Mouse (Mus musculus): ENCODE results near the gene Gmppa. TPM values are rescaled to one million over a fixed set of nuclear protein-coding genes. Genes with fewer than 3 reads are reported as not detected.

The Gmppa gene
- total RNA-seq, 2 experiments from 2014 or later = 35.0 to 92.5 TPM

- no peak for ATAC-seq (replicated peaks; ENCODE audit: low FRiP score, low TSS enrichment, poor library complexity, severe bottlenecking)
These were observed 42.8 kb downstream of the Gmppa start for GRCm38 (mm10) chr1:75478497-75478896.

- peak; percentile 82 for ATAC-seq (replicated peaks; ENCODE audit: low FRiP score, low TSS enrichment, poor library complexity, severe bottlenecking)
These were observed 43.3 kb downstream of the Gmppa start, which contains the start of the genes Chpf and Tmem198 for GRCm38 (mm10) chr1:75478916-75479634. Chpf (minus strand) TSS chr1:75479307. Tmem198 (plus strand) TSS chr1:75479532.

DNA sequence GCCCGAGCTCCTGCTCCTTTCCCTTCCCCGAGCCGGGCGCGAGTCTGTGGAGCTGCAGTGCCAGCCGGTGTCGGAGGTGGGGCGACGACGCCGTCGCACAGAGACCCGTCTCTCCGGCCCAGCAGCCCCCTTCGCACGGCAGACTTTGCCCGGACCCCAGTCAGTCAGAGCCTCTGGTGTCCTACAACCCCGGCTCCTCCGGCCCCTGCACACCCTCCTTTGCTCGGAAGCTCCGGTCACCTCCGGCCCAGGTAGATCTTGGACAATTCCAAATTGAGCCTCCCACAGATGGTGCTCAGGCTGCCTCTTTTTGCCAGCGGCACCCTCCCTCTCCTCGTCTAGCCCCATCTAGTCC lies 43.9 kb downstream of the Gmppa start:
- no peak for ATAC-seq (replicated peaks; ENCODE audit: low FRiP score, low TSS enrichment, poor library complexity, severe bottlenecking)

DNA sequence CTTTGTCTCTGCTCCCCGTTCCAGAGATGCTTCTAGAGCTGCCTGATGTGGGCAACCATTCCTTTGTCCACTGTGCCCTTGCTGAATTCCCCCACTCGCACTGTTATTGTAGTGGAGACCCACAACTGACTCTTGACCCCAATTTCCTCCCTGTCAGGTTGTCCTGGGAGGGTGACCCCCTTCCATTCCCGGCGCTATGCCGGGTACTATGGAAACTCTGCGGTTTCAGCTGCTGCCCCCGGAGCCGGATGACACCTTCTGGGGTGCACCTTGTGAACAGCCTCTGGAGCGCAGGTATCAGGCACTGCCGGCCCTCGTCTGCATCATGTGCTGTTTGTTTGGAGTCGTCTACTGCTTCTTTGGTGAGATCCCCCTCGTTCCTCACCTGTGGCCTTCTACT lies 44.3 kb downstream of the Gmppa start:
- ATAC-seq (replicated peaks; ENCODE audit: low FRiP score, low TSS enrichment, poor library complexity, severe bottlenecking) = no peak

DNA sequence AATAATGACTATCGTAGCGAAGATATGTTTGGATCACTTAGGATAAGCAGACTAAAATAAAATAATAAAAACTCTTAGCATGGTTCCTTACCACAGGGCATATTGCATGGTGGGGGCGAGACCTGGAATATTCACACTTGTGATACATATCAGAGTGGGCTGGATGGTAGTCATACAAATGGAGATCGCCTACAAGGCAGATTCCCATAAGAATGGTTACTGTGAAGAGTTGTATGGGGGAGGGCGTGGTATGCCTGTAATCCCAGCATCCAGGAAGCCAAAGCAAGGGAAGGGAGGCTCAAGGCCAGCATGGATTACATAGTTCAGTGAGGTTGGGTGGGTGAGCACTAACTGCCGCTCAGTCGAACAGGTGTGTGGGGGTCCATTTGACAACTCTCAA lies 45.0 kb downstream of the Gmppa start:
- ATAC-seq (replicated peaks; ENCODE audit: low FRiP score, low TSS enrichment, poor library complexity, severe bottlenecking) = no peak

- no peak for ATAC-seq (replicated peaks; ENCODE audit: low FRiP score, low TSS enrichment, poor library complexity, severe bottlenecking)
These were observed 50.8 kb downstream of the Gmppa start for GRCm38 (mm10) chr1:75486561-75486960.

DNA sequence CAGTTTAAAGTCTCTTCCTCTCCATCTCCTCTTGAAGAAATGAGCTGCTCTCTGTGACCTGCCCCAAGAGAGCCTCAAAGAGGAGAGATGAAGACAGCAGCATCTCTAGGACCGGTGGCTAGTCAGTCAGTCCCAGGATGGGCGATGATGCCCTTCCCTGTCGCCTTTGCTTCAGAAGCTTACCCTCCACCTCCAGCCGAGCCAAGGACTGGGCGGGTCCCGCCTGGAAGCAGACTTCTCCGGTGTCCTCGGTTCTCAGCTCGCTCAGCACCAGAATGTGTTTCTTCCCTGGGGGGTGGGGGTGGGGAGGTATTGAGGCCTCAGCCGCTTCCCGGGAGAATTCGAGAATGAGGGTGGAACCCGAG lies 51.3 kb downstream of the Gmppa start:
- ATAC-seq (replicated peaks; ENCODE audit: low FRiP score, low TSS enrichment, poor library complexity, severe bottlenecking) = no peak

DNA sequence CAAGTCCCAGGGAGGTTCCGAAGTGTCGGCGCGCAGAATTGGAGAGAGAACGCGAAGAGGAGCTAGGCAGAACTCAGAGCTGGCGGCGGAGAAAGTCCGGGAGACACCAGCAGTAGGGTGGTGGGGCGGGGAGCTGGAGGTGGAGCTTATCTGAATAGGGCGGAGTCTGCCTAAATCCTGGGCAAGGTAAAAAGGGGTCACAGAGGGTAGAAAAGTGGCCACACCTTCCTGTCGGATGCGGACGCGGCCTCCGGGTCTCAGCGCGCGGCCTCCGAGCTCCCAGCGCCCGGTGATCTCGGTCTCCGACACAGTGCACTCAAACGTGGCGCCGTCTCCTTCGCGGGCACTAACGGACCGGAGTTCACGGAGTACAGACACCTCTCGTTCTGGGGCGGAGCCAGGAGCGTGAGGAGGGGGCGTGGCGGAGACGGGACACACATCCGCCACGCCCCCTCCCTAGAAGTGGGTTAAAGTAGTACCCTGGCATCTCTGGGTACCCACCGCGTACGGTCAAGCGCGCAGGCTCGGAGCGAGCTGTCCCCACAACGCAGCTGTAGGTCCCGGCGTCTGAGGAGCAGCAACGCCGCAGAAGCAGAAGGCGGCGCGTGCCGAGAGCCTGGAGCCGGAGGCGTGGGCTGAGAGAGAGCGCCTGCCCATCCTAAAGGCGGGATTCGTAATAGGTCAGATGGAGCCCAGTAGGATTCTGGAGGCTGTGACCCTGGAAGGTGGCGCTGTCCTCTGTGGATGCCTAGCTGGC lies 51.9 kb downstream of the Gmppa start:
- peak; percentile 57 for ATAC-seq (replicated peaks; ENCODE audit: low FRiP score, low TSS enrichment, poor library complexity, severe bottlenecking)

GRCm38 (mm10) chr1:75490785-75491551 lies 55.2 kb downstream of the Gmppa start:
- no peak for ATAC-seq (replicated peaks; ENCODE audit: low FRiP score, low TSS enrichment, poor library complexity, severe bottlenecking)

DNA sequence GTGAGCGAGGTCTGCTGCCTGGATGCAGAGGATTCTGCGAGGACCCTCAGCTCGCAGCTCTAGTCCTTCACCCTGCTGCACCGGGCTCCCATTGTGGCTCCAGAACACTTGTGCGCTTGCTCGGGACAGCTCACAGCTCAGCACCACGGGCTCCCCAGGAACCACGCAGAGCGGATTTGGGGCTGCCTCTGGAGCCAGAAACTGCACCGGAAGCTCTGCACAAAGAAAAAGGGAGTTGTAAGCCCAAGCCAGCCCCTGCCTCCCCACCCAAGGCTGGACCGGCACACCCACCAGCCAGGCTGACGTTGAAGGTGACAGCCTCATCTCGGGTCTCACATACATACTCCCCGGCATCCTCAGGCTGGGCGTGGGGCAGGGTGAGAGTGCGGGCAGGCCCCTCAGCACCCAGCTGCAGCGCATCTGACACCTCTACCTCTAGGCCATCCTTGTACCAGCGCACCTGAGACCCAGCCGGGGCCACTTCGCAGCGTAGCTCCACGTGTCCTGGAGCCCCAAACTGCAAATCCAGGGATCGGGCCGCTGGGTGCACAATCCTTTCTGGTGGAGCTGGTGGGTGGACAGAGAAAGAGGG lies 56.9 kb downstream of the Gmppa start:
- no peak for ATAC-seq (replicated peaks; ENCODE audit: low FRiP score, low TSS enrichment, poor library complexity, severe bottlenecking)

Other genes with a start within 250 kb of the Gmppa start
- 13.2 and 14.7 TPM in 2 replicates for gene Ankzf1, start 243.8 kb upstream of the Gmppa start, total RNA-seq (2014; fragmentation: Nextera tagmentation)
- 16.9 and 24.1 TPM in 2 replicates for gene Ankzf1, start 243.8 kb upstream of the Gmppa start, total RNA-seq (2017)
- 25.4 and 25.5 TPM in 2 replicates for gene Atg9a, start 243.7 kb upstream of the Gmppa start, total RNA-seq (2014; fragmentation: Nextera tagmentation)
- gene Atg9a, start 243.7 kb upstream of the Gmppa start, total RNA-seq (2017) = 4.8 and 8.0 TPM in 2 replicates
- 20.0 and 24.2 TPM in 2 replicates for gene Glb1l, start 225.1 kb upstream of the Gmppa start, total RNA-seq (2014; fragmentation: Nextera tagmentation)
- 5.4 and 18.3 TPM in 2 replicates for gene Glb1l, start 225.1 kb upstream of the Gmppa start, total RNA-seq (2017)
- 117 and 193 TPM in 2 replicates for gene Stk16, start 225.1 kb upstream of the Gmppa start, total RNA-seq (2014; fragmentation: Nextera tagmentation)
- 88.3 and 103 TPM in 2 replicates for gene Stk16, start 225.1 kb upstream of the Gmppa start, total RNA-seq (2017)
- gene Tuba4a, start 216.1 kb upstream of the Gmppa start, total RNA-seq (2014; fragmentation: Nextera tagmentation) = 232 and 276 TPM in 2 replicates
- gene Tuba4a, start 216.1 kb upstream of the Gmppa start, total RNA-seq (2017) = 137 and 146 TPM in 2 replicates
- gene A630095N17Rik, start 203.8 kb upstream of the Gmppa start, total RNA-seq (2014; fragmentation: Nextera tagmentation) = not detected in 2 replicates
- not detected in 2 replicates for gene A630095N17Rik, start 203.8 kb upstream of the Gmppa start, total RNA-seq (2017)
- 15.2 and 18.3 TPM in 2 replicates for gene Dnajb2, start 199.5 kb upstream of the Gmppa start, total RNA-seq (2014; fragmentation: Nextera tagmentation)
- 14.2 and 21.7 TPM in 2 replicates for gene Dnajb2, start 199.5 kb upstream of the Gmppa start, total RNA-seq (2017)
- gene Ptprn, start 171.4 kb upstream of the Gmppa start, total RNA-seq (2014; fragmentation: Nextera tagmentation) = 0.31 TPM in 1 of 2 replicates, not detected in the other
- gene Ptprn, start 171.4 kb upstream of the Gmppa start, total RNA-seq (2017) = 0.08 TPM in 1 of 2 replicates, not detected in the other
- not detected in 2 replicates for gene Resp18, start 157.5 kb upstream of the Gmppa start, total RNA-seq (2014; fragmentation: Nextera tagmentation)
- gene Resp18, start 157.5 kb upstream of the Gmppa start, total RNA-seq (2017) = not detected in 2 replicates
- gene Dnpep, start 117.9 kb upstream of the Gmppa start, total RNA-seq (2014; fragmentation: Nextera tagmentation) = 47.3 and 48.2 TPM in 2 replicates
- gene Dnpep, start 117.9 kb upstream of the Gmppa start, total RNA-seq (2017) = 45.3 and 50.8 TPM in 2 replicates
- not detected in 2 replicates for gene Des, start 75.6 kb upstream of the Gmppa start, total RNA-seq (2014; fragmentation: Nextera tagmentation)
- gene Des, start 75.6 kb upstream of the Gmppa start, total RNA-seq (2017) = not detected in 2 replicates
- gene Speg, start 60.6 kb upstream of the Gmppa start, total RNA-seq (2014; fragmentation: Nextera tagmentation) = not detected in 2 replicates
- gene Speg, start 60.6 kb upstream of the Gmppa start, total RNA-seq (2017) = 0.19 TPM in 1 of 2 replicates, not detected in the other
- not detected in 2 replicates for gene Asic4, start 14.5 kb downstream of the Gmppa start, total RNA-seq (2014; fragmentation: Nextera tagmentation)
- gene Asic4, start 14.5 kb downstream of the Gmppa start, total RNA-seq (2017) = not detected in 2 replicates
- 3.1 and 4.0 TPM in 2 replicates for gene Chpf, start 43.4 kb downstream of the Gmppa start, total RNA-seq (2014; fragmentation: Nextera tagmentation)
- 0.15 and 1.2 TPM in 2 replicates for gene Chpf, start 43.4 kb downstream of the Gmppa start, total RNA-seq (2017)
- 0.49 TPM in 1 of 2 replicates, not detected in the other for gene Tmem198, start 43.6 kb downstream of the Gmppa start, total RNA-seq (2014; fragmentation: Nextera tagmentation)
- not detected in 2 replicates for gene Tmem198, start 43.6 kb downstream of the Gmppa start, total RNA-seq (2017)
- 0.40 and 0.68 TPM in 2 replicates for gene Obsl1, start 70.5 kb downstream of the Gmppa start, total RNA-seq (2014; fragmentation: Nextera tagmentation)
- 0.30 and 0.47 TPM in 2 replicates for gene Obsl1, start 70.5 kb downstream of the Gmppa start, total RNA-seq (2017)
- 0.72 TPM in 1 of 2 replicates, not detected in the other for gene Inha, start 71.1 kb downstream of the Gmppa start, total RNA-seq (2014; fragmentation: Nextera tagmentation)
- not detected in 2 replicates for gene Inha, start 71.1 kb downstream of the Gmppa start, total RNA-seq (2017)
- gene Stk11ip, start 85.6 kb downstream of the Gmppa start, total RNA-seq (2014; fragmentation: Nextera tagmentation) = 12.1 and 17.6 TPM in 2 replicates
- 6.9 and 11.9 TPM in 2 replicates for gene Stk11ip, start 85.6 kb downstream of the Gmppa start, total RNA-seq (2017)
- gene Slc4a3, start 110.3 kb downstream of the Gmppa start, total RNA-seq (2014; fragmentation: Nextera tagmentation) = not detected in 2 replicates
- not detected in 2 replicates for gene Slc4a3, start 110.3 kb downstream of the Gmppa start, total RNA-seq (2017)

Measured in megakaryocyte-erythroid progenitor cell, adult 5-6 weeks (primary cell).